Mouse (Mus musculus): Measurements from ENCODE around the gene Gm10912.

The Gm10912 gene

GRCm38 (mm10) chr2:104114898-104115297 is 49.3 kb downstream of the Gm10912 start:
- DNase-seq (ENCODE audit: low read depth, low spot score) = no peak
